Mouse (Mus musculus): ENCODE measurements around the gene T. TPM values are rescaled to one million over a fixed set of nuclear protein-coding genes. Genes with fewer than 3 reads are reported as not detected.
A peak's percentile ranks its signal among the peaks of the same experiment; 100 is the strongest.

The T gene
- total and polyA plus RNA-seq, 3 experiments: 0.05 TPM; not detected in 2

DNA sequence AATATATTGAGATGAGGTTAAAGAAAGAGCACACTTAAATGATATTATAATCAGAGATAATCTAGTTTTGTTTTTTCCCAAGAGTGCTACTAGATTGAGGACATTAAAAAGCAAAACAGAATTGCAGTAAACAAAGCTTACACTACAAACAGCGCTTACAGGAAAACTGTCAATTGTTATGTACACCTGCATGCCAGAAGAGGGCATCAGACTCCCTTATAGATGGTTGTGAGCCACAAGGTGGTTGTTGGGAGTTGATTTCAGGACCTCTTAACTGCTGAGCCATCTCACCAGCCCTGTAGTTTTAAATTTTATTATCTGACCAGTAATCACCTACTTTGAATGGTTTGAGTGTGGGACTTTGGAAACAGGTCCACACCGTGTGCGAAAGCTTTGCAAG, 14.1 kb downstream of the T start:
- Histone ChIP-seq H3K4me1 (ENCODE audit: insufficient read depth, low read depth, low read length) (no peaks in the 10 kb centered on the region), H3K27me3 (ENCODE audit: insufficient read depth, low read length) (peaks cover 4% of the 10 kb centered on the region; the same call in 1 of the 2 replicates), H3K9me3 (replicated peaks) (no peaks in the 10 kb centered on the region), H3K36me3 (replicated peaks) (no peaks in the 10 kb centered on the region), H3K4me3 (ENCODE audit: low read depth, low read length) (no peak overlapping the region)
- TF ChIP-seq GATA2 (IDR thresholded peaks at IDR 0.05; ENCODE audit: borderline replicate concordance, low read depth, low read length) (no peak), POLR2AphosphoS5 (IDR thresholded peaks at IDR 0.05; ENCODE audit: insufficient replicate concordance, low read depth, low read length) (no peak), TAL1 (conservative IDR thresholded peaks at IDR 0.05; ENCODE audit: low read depth, low read length) (no peak), GATA1 (IDR thresholded peaks at IDR 0.05; ENCODE audit: borderline replicate concordance, low read length) (no peak), CTCF (IDR thresholded peaks at IDR 0.05; ENCODE audit: low read depth, low read length) (no peak)
- DNase-seq (ENCODE audit: low spot score): no peak
- ATAC-seq (ENCODE audit: extremely low read depth, insufficient number of reproducible peaks, low FRiP score, poor library complexity, severe bottlenecking): no peak

DNA sequence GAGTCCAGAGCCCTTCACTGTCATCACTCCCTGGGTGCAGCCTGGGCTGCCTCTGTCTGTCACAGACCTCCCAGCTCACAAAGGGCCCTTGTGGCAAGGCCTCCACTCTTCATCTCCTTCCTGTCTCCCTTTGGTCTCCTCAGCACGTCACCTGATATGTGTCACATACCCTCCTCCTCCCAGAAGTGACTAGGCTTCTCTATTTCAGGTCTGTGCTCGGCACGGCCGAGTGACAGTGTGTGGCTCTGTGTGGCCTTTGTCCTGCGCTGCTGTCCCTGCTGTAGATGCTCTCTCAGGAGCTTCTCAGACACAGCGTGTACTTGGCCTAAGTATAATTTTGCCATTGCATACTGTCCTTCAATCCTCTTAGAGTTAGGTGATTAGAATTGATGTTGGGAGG, 21.0 kb downstream of the T start:
- Histone ChIP-seq H3K4me3 (ENCODE audit: low read depth, low read length) (no peak overlapping the region), H3K36me3 (replicated peaks) (no peaks in the 10 kb centered on the region), H3K4me1 (ENCODE audit: insufficient read depth, low read depth, low read length) (no peaks in the 10 kb centered on the region), H3K27me3 (ENCODE audit: insufficient read depth, low read length) (no peaks in the 10 kb centered on the region), H3K9me3 (replicated peaks) (no peaks in the 10 kb centered on the region)
- DNase-seq (ENCODE audit: low spot score): no peak
- no peak for ATAC-seq (ENCODE audit: extremely low read depth, insufficient number of reproducible peaks, low FRiP score, poor library complexity, severe bottlenecking)
- TF ChIP-seq GATA1 (IDR thresholded peaks at IDR 0.05; ENCODE audit: borderline replicate concordance, low read length) (no peak), CTCF (IDR thresholded peaks at IDR 0.05; ENCODE audit: low read depth, low read length) (no peak), POLR2AphosphoS5 (IDR thresholded peaks at IDR 0.05; ENCODE audit: insufficient replicate concordance, low read depth, low read length) (no peak), GATA2 (IDR thresholded peaks at IDR 0.05; ENCODE audit: borderline replicate concordance, low read depth, low read length) (no peak), TAL1 (conservative IDR thresholded peaks at IDR 0.05; ENCODE audit: low read depth, low read length) (no peak)

DNA sequence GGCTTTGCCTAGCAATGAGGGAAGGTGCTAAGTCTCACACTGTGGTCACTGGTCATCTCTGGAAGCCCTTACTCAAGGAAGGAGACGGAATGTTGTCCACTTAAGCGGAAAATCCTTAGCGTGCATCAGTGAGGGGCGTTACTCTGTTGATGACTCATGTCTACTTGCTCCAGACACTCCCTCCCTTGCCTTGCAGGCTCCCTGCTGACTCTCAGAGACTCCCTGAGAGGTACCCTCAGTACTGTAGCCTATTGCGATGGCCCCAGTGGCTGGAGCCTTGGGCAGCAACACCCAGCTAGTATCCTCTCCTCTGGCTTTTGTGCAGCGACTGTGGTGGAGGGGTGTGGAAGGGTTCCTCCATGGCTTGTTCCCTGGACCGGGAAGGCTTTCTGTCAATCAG, 21.4 kb downstream of the T start:
- no peak overlapping the region for H3K4me3 ChIP-seq (ENCODE audit: low read depth, low read length)
- H3K27me3 ChIP-seq (ENCODE audit: insufficient read depth, low read length): no peaks in the 10 kb centered on the region
- no peaks in the 10 kb centered on the region for H3K4me1 ChIP-seq (ENCODE audit: insufficient read depth, low read depth, low read length)
- no peaks in the 10 kb centered on the region for H3K9me3 ChIP-seq (replicated peaks)
- TF ChIP-seq GATA1 (IDR thresholded peaks at IDR 0.05; ENCODE audit: borderline replicate concordance, low read length) (no peak), CTCF (IDR thresholded peaks at IDR 0.05; ENCODE audit: low read depth, low read length) (no peak), GATA2 (IDR thresholded peaks at IDR 0.05; ENCODE audit: borderline replicate concordance, low read depth, low read length) (no peak)
- ATAC-seq (ENCODE audit: extremely low read depth, insufficient number of reproducible peaks, low FRiP score, poor library complexity, severe bottlenecking) (no peak), DNase-seq (ENCODE audit: low spot score) (no peak)
- H3K36me3 ChIP-seq (replicated peaks): no peaks in the 10 kb centered on the region

DNA sequence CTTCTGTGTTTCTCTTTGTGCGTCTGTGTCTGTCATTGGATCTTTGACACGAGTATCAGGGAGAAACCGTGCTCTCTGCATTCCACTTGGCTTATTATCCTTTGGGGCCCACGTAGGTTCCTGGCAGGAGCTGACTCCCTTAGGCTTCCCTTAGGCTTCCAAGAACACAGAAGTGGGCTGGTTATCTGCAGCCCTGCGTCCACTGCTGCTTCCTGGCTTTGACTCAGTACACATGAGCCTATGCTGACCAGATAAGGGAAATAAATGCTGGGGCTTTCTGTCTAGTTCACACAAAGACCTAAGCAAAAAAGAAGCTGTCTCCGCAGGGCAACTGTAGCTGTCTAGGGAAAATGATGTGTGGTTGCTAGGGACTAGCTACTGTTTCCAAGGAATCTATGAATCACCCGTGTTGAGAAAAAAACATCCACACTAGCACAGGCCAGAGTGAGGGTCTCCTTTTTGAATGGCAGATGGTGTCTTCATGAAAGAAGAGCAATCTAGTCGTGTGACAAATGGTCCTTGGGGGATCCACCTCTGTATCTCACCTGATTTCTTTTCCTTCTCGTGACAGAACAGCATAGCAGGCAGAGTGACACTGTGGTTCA, 22.7 kb downstream of the T start:
- TF ChIP-seq GATA2 (IDR thresholded peaks at IDR 0.05; ENCODE audit: borderline replicate concordance, low read depth, low read length): no peak
- no peak for TF ChIP-seq POLR2AphosphoS5 (IDR thresholded peaks at IDR 0.05; ENCODE audit: insufficient replicate concordance, low read depth, low read length)
- TF ChIP-seq TAL1 (conservative IDR thresholded peaks at IDR 0.05; ENCODE audit: low read depth, low read length): no peak
- TF ChIP-seq GATA1 (IDR thresholded peaks at IDR 0.05; ENCODE audit: borderline replicate concordance, low read length): no peak
- no peak for TF ChIP-seq CTCF (IDR thresholded peaks at IDR 0.05; ENCODE audit: low read depth, low read length)
- no peak for ATAC-seq (ENCODE audit: extremely low read depth, insufficient number of reproducible peaks, low FRiP score, poor library complexity, severe bottlenecking)
- no peaks in the 10 kb centered on the region for H3K4me1 ChIP-seq (ENCODE audit: insufficient read depth, low read depth, low read length)

DNA sequence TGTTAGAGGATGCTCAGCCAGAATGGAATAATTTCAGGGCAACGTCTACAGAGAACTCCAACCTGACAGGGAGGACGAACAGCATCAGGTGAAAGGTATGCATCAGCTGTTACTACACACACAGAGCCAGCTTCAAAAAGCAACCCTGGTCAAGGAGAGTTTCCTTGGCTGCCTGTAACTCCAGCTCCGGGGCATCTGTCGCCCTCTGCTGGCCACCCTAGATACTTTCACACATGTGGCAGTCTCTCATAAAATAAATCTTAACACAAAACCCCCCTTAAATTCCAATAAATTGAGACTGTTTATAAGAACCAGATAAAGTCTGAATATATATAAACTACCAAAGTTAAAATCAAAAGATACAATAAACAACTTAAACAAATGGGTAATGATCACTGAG, 27.3 kb downstream of the T start:
- ATAC-seq (ENCODE audit: extremely low read depth, insufficient number of reproducible peaks, low FRiP score, poor library complexity, severe bottlenecking) (no peak), DNase-seq (ENCODE audit: low spot score) (no peak)
- 0 out of 2 replicates have a peak, but pooled peaks cover 2% of the 10 kb centered on the region for H3K27me3 ChIP-seq (ENCODE audit: insufficient read depth, low read length)
- TF ChIP-seq GATA1 (IDR thresholded peaks at IDR 0.05; ENCODE audit: borderline replicate concordance, low read length) (no peak), CTCF (IDR thresholded peaks at IDR 0.05; ENCODE audit: low read depth, low read length) (peak; percentile 41)
- no peaks in the 10 kb centered on the region for H3K9me3 ChIP-seq (replicated peaks)
- no peaks in the 10 kb centered on the region for H3K36me3 ChIP-seq (replicated peaks)
- no peaks in the 10 kb centered on the region for H3K4me1 ChIP-seq (ENCODE audit: insufficient read depth, low read depth, low read length)
- no peak overlapping the region for H3K4me3 ChIP-seq (ENCODE audit: low read depth, low read length)

More for the DNA sequence above, 22.7 kb downstream of the T start:
- H3K4me3 ChIP-seq (ENCODE audit: low read depth, low read length): no peak overlapping the region
- no peak for DNase-seq (ENCODE audit: low spot score)
- H3K36me3 ChIP-seq (replicated peaks): no peaks in the 10 kb centered on the region
- no peaks in the 10 kb centered on the region for H3K9me3 ChIP-seq (replicated peaks)
- H3K27me3 ChIP-seq (ENCODE audit: insufficient read depth, low read length): no peaks in the 10 kb centered on the region

DNA sequence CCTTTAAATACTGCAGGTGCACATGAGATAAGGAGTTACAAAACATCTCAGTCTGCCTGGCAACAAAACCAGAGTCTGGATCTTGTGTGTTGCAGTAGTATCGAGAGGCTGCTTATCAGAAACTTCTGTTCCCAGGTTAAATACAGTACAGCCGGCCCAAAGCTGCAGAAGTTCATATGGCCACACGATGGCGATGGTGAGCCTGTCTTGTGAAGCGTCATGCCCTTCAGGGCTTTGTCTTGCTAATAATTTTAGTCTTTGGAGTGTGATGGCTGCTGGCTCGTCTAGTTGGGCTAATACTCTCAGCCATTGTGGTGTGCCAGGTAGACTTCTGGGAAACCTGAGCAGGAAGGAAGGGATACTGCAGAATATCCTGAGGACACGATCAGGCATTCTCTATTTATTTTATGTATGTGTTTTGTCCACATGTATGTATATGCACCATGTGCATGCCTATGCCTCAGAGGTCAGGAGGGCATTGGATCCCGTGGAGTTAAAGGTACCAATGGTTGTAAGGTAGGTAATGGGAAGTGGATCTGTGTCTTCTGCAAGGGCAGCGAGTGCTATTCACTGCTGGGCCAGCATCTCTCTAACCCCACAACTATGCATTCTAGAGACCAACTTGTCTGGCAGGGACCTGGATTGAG, 29.4 kb downstream of the T start:
- TF ChIP-seq CTCF (IDR thresholded peaks at IDR 0.05; ENCODE audit: low read depth, low read length) (peak; percentile 64; the same call in 1 of the 2 replicates), GATA2 (IDR thresholded peaks at IDR 0.05; ENCODE audit: borderline replicate concordance, low read depth, low read length) (no peak)
- no peaks in the 10 kb centered on the region for H3K4me1 ChIP-seq (ENCODE audit: insufficient read depth, low read depth, low read length)
- H3K4me3 ChIP-seq (ENCODE audit: low read depth, low read length): no peak overlapping the region
- ATAC-seq (ENCODE audit: extremely low read depth, insufficient number of reproducible peaks, low FRiP score, poor library complexity, severe bottlenecking): no peak
- DNase-seq (ENCODE audit: low spot score): peak; percentile 7
- H3K36me3 ChIP-seq (replicated peaks): no peaks in the 10 kb centered on the region
- 0 out of 2 replicates have a peak, but pooled peaks cover 2% of the 10 kb centered on the region for H3K27me3 ChIP-seq (ENCODE audit: insufficient read depth, low read length)
- no peaks in the 10 kb centered on the region for H3K9me3 ChIP-seq (replicated peaks)
